Mouse (Mus musculus) midbrain, embryonic 15.5 days (tissue): ENCODE data around the gene Apaf1. TPM values are rescaled to one million over a fixed set of nuclear protein-coding genes. Genes with fewer than 3 reads are reported as not detected.

Experiments used
- ATAC-seq: fragments of 200-750 bp; cut with Nextera tagmentation; replicated peaks from 2 replicates; pipeline ENCODE4 v1.8.0; 2017; ENCODE audit warnings: moderate TSS enrichment
- H3K27ac ChIP-seq: fragments of 300-500 bp; sonication (generic); 2 replicates; pipeline ENCODE4 v1.5.1; 2015; ENCODE audit warnings: mild to moderate bottlenecking, inconsistent platforms
- H3K27me3 ChIP-seq: fragments of 300-500 bp; sonication (generic); replicated peaks from 2 replicates; pipeline ENCODE4 v1.6.1; 2015; ENCODE audit warnings: inconsistent platforms
- H3K36me3 ChIP-seq: fragments of 300-500 bp; sonication (generic); replicated peaks from 2 replicates; pipeline ENCODE4 v1.6.1; 2015; ENCODE audit warnings: inconsistent platforms
- H3K4me1 ChIP-seq: fragments of 300-500 bp; sonication (generic); 2 replicates; pipeline ENCODE4 v1.6.1; 2015; ENCODE audit warnings: inconsistent platforms
- H3K4me2 ChIP-seq: fragments of 300-500 bp; sonication (generic); 2 replicates; pipeline ENCODE4 v1.6.1; 2015; ENCODE audit warnings: inconsistent platforms, mild to moderate bottlenecking, moderate library complexity
- H3K4me3 ChIP-seq: fragments of 300-500 bp; sonication (generic); 2 replicates; pipeline ENCODE4 v1.5.1; 2015; ENCODE audit warnings: mild to moderate bottlenecking, inconsistent platforms
- H3K9ac ChIP-seq: fragments of 300-500 bp; sonication (generic); 2 replicates; pipeline ENCODE4 v1.6.1; 2015; ENCODE audit warnings: mild to moderate bottlenecking, inconsistent platforms
- H3K9me3 ChIP-seq: fragments of 300-500 bp; sonication (generic); 2 replicates; pipeline ENCODE4 v1.6.1; 2016; ENCODE audit warnings: inconsistent platforms
- WGBS: fragments of 180-500 bp; shearing (Covaris S2); methylation state at CpG from one replicate; pipeline ENCODE4 v1.1.7; 2015; ENCODE audit warnings: mixed read lengths; 5-methylcytosine and 5-hydroxymethylcytosine counted together
- polyA plus RNA-seq: library from polyadenylated mRNA; unstranded; fragments of >200 nt; fragmentation: Nextera tagmentation; extraction: Ambion mirVana; gene quantifications from 2 replicates; pipeline ENCODE4 v1.2.1, GENCODE M21; 2015

Apaf1 gene
- polyA plus RNA-seq, 1 experiment from 2014 or later: 24.7 TPM

DNA sequence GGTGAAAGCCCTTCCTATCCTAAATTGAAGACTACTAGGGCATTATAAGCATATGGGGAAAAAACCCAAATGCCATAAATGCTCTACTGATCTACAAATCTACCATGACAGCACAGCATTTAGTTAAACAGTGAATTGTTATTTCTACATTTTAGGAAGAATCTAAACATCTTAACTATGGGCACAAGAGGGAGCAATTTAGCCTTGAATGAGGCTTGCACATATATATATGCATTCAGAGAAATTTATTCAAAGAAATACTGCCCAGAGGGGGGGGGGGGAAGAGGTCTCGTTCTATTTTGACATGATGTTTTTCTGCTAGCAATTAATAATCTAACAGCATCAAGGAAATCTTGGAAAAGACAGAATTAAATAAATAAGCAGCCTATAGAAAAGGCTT lies 10.8 kb downstream of the Apaf1 start:
- Histone ChIP-seq H3K27ac (no peak overlapping the region), H3K9ac (no peak overlapping the region), H3K4me2 (no peak overlapping the region), H3K4me3 (no peak overlapping the region), H3K9me3 (no peaks in the 10 kb centered on the region), H3K4me1 (no peaks in the 10 kb centered on the region), H3K27me3 (no peaks in the 10 kb centered on the region), H3K36me3 (peaks cover 9% of the 10 kb centered on the region)
- no peak for ATAC-seq
- WGBS: 32% methylated on average over 1 of the region's 1 CpGs

- WGBS: 90% methylated on average over 6 of the region's 6 CpGs
- Histone ChIP-seq H3K36me3 (peaks cover 18% of the 10 kb centered on the region), H3K27me3 (no peaks in the 10 kb centered on the region), H3K4me2 (no peak overlapping the region), H3K27ac (no peak overlapping the region), H3K9me3 (no peaks in the 10 kb centered on the region), H3K4me3 (no peak overlapping the region), H3K9ac (no peak overlapping the region), H3K4me1 (no peaks in the 10 kb centered on the region)
- ATAC-seq: no peak
Observed at GRCm38 (mm10) chr10:91062355-91062754, 20.2 kb downstream of the Apaf1 start.

- H3K27ac ChIP-seq: no peak overlapping the region
- H3K4me2 ChIP-seq: no peak overlapping the region
- H3K9ac ChIP-seq: no peak overlapping the region
- 30% methylated on average over 5 of the region's 5 CpGs for whole genome bisulfite sequencing
- H3K4me3 ChIP-seq: no peak overlapping the region
- H3K4me1 ChIP-seq: no peaks in the 10 kb centered on the region
- peaks cover 12% of the 10 kb centered on the region; the same call in 1 of the 2 replicates for H3K36me3 ChIP-seq
- no peaks in the 10 kb centered on the region for H3K27me3 ChIP-seq
- no peaks in the 10 kb centered on the region for H3K9me3 ChIP-seq
- 0 out of 2 replicates have a peak, but pooled peaks have one; percentile 14 for ATAC-seq
Observed at GRCm38 (mm10) chr10:91060742-91061141, 21.8 kb downstream of the Apaf1 start.

GRCm38 (mm10) chr10:91052734-91053133 lies 29.8 kb downstream of the Apaf1 start:
- Histone ChIP-seq H3K9me3 (no peaks in the 10 kb centered on the region), H3K36me3 (peaks cover 12% of the 10 kb centered on the region), H3K27me3 (no peaks in the 10 kb centered on the region), H3K4me3 (no peak overlapping the region), H3K4me2 (no peak overlapping the region), H3K27ac (no peak overlapping the region), H3K4me1 (no peaks in the 10 kb centered on the region), H3K9ac (no peak overlapping the region)
- no peak for ATAC-seq

DNA sequence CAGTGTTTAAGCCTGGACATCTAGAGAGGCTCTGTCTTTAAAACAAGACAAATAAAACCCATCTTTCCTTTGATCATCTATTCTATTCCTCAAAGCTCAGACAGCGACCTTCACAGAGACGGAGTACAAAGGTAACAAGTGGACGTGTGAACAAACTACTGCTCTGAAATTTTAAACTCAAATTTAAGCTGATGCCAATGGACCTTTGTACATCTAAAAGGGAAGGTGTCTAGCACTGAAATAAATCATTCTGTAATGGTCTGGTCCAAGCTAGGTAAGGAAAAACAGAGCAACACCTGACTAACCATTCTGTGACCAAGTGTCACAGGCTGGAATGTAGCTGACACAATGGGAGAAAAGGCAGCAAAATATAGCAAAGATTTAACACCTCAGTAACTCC lies 31.4 kb downstream of the Apaf1 start:
- peaks cover 17% of the 10 kb centered on the region for H3K36me3 ChIP-seq
- H3K4me1 ChIP-seq: no peaks in the 10 kb centered on the region

GRCm38 (mm10) chr10:91049696-91050095 lies 32.9 kb downstream of the Apaf1 start:
- WGBS: 89% methylated on average over 4 of the region's 4 CpGs
- no peaks in the 10 kb centered on the region for H3K27me3 ChIP-seq
- H3K9me3 ChIP-seq: no peaks in the 10 kb centered on the region
- H3K9ac ChIP-seq: no peak overlapping the region
- H3K27ac ChIP-seq: no peak overlapping the region
- H3K4me1 ChIP-seq: no peaks in the 10 kb centered on the region
- H3K4me2 ChIP-seq: no peak overlapping the region
- H3K4me3 ChIP-seq: no peak overlapping the region
- ATAC-seq: no peak
- peaks cover 17% of the 10 kb centered on the region for H3K36me3 ChIP-seq

More for the DNA sequence above, 31.4 kb downstream of the Apaf1 start:
- Histone ChIP-seq H3K4me3 (no peak overlapping the region), H3K9ac (no peak overlapping the region), H3K27me3 (no peaks in the 10 kb centered on the region), H3K4me2 (no peak overlapping the region), H3K27ac (no peak overlapping the region), H3K9me3 (no peaks in the 10 kb centered on the region)
- 91% methylated on average over 3 of the region's 3 CpGs for WGBS
- ATAC-seq: no peak

DNA sequence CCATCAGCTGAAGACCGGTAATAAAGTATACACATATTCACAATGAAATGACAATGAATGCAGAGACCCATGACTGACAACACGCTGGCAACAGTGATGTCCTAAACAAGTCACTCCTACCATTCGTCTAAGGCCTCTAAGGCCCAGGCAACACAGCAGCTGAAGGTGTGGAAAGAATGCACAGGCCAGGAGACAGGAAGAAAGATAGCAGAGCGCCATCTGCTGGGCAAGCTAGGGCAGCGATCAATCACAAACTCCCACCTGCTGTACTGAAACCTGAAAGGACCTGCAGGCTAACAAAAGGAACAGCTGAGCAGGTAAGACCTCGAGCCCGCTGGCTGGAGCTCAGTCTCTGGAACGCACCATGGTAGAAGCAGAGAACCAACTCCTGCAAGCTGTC lies 48.6 kb downstream of the Apaf1 start:
- Histone ChIP-seq H3K9ac (no peak overlapping the region), H3K4me2 (no peak overlapping the region), H3K27me3 (no peaks in the 10 kb centered on the region), H3K4me3 (no peak overlapping the region), H3K36me3 (peaks cover 3% of the 10 kb centered on the region; the same call in 1 of the 2 replicates), H3K4me1 (no peaks in the 10 kb centered on the region), H3K27ac (no peak overlapping the region), H3K9me3 (no peaks in the 10 kb centered on the region)
- WGBS: 20% methylated on average over 8 of the region's 8 CpGs
- ATAC-seq: peak; percentile 74

DNA sequence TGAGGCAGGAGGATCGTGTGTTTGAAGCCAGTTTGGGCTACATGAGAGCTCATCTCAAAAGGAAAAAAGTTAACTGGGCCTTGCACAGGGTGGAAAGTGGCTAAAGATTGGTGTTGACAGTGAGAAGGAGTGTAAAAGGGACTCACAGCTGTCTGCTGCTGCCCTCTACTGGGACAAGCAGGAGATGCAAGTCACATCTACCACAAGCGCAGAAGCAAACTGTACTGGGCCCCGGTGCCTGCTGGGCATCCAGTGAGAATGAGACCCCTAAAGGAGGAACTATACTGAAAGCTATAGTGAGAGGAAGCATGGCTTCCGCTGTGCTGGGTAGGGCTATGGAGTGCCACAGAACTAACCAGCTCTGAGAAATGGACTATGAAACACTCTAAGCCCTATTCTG lies 50.2 kb downstream of the Apaf1 start:
- Histone ChIP-seq H3K4me1 (no peaks in the 10 kb centered on the region), H3K9me3 (no peaks in the 10 kb centered on the region), H3K27ac (no peak overlapping the region), H3K4me3 (no peak overlapping the region), H3K36me3 (peaks cover 3% of the 10 kb centered on the region; the same call in 1 of the 2 replicates), H3K9ac (no peak overlapping the region), H3K4me2 (no peak overlapping the region), H3K27me3 (no peaks in the 10 kb centered on the region)
- 15% methylated on average over 4 of the region's 4 CpGs for WGBS
- ATAC-seq: peak; percentile 87

DNA sequence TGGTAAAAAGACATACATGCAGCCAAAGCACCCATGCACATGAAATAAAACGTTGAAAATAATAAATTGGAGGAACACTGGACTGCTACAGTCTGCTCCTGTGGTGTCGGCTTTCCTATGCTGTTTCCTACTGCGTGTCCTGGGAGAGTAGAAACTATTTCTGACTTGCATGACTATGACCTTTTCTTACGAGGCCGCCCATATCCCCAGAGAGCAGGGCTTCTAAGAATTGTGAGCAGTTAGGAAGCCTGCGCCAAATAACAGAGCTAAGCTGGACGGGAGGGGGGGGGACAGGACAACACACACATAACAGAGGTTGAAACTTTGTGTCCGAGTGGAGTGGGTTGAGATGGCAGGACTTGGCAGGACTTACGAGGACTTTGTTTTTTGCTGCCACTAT lies 51.4 kb downstream of the Apaf1 start:
- no peaks in the 10 kb centered on the region for H3K27me3 ChIP-seq
- no peak overlapping the region for H3K4me2 ChIP-seq
- H3K9me3 ChIP-seq: no peaks in the 10 kb centered on the region
- no peak for ATAC-seq
- H3K4me3 ChIP-seq: no peak overlapping the region
- WGBS: 94% methylated on average over 9 of the region's 9 CpGs
- no peaks in the 10 kb centered on the region for H3K4me1 ChIP-seq
- H3K9ac ChIP-seq: no peak overlapping the region
- 0 out of 2 replicates have a peak, but pooled peaks cover 3% of the 10 kb centered on the region for H3K36me3 ChIP-seq
- H3K27ac ChIP-seq: no peak overlapping the region

DNA sequence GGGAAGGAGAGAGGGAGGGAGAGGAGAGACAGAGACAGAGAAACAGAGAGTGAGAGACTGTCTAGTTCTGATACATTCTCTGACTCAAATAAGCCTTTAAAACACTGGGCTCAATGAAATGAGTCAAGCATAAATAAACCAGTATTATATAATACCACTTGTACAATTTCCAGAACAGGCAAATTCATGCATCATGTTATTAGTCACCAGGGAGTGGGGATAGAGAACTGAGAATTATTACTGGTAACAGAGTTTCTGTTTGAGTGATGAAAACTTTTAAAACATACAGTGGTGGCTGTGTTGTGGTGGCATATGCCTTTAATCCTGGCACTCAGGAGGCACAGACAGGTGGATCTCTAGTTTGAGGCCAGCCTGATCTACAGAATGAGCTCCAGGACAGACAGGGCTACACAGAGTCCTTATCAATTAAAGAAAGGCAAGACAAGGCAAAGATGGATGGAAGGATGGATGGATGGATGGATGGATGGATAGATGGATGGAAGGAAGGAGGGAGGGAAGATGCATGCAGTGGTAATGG lies 53.5 kb downstream of the Apaf1 start:
- H3K4me2 ChIP-seq: no peak overlapping the region
- H3K4me3 ChIP-seq: no peak overlapping the region
- H3K27me3 ChIP-seq: no peaks in the 10 kb centered on the region
- 0 out of 2 replicates have a peak, but pooled peaks cover 3% of the 10 kb centered on the region for H3K36me3 ChIP-seq
- H3K9ac ChIP-seq: no peak overlapping the region
- H3K4me1 ChIP-seq: no peaks in the 10 kb centered on the region
- no peak overlapping the region for H3K27ac ChIP-seq
- no peaks in the 10 kb centered on the region for H3K9me3 ChIP-seq
- ATAC-seq: no peak

DNA sequence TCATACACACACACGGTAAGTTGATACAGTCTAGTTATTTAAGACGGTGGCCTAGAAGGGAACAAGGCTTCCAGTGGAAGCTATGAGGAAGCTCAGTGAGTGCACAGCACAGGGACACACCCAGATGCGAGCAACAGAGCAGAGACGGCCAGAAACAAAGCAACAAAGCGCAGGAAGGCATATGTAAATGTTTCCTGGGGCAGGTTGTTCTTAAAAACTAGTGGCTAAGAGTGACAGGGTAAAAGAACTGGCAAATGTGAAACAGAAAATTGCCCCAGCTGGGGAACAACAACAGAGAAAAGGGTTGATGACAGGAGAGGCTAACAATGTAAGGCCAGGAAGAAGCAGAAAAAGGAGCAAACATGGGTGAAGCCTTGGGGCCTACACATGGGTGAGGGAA lies 54.6 kb downstream of the Apaf1 start:
- H3K27me3 ChIP-seq: no peaks in the 10 kb centered on the region
- no peak overlapping the region for H3K9ac ChIP-seq
- 81% methylated on average over 5 of the region's 5 CpGs for WGBS
- no peak for ATAC-seq
- H3K4me3 ChIP-seq: no peak overlapping the region
- no peaks in the 10 kb centered on the region for H3K9me3 ChIP-seq
- no peak overlapping the region for H3K4me2 ChIP-seq
- H3K27ac ChIP-seq: no peak overlapping the region
- H3K36me3 ChIP-seq: 0 out of 2 replicates have a peak, but pooled peaks cover 3% of the 10 kb centered on the region
- H3K4me1 ChIP-seq: no peaks in the 10 kb centered on the region

DNA sequence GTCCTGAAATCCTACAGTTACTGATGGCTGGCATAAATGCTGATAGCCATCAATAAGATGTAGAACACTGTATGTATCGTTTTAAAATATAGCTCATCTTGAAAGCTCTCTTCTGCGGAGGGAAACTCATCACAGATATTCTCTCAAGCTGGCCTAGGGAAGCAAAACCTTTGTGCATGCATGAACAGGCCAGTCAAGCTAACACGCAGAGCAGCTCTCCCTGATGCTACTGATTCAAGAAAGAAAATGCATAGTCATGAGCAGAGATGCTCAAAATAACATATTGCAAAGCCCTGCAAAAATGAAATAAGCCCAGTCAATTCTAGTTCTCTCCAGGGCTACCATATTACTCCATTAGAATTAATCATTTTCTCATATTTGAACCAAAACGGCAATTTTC lies 55.1 kb downstream of the Apaf1 start:
- Histone ChIP-seq H3K4me3 (no peak overlapping the region), H3K4me1 (no peaks in the 10 kb centered on the region), H3K36me3 (0 out of 2 replicates have a peak, but pooled peaks cover 3% of the 10 kb centered on the region), H3K9me3 (no peaks in the 10 kb centered on the region), H3K4me2 (no peak overlapping the region), H3K9ac (no peak overlapping the region), H3K27me3 (no peaks in the 10 kb centered on the region), H3K27ac (no peak overlapping the region)
- 91% methylated on average over 4 of the region's 4 CpGs for WGBS
- no peak for ATAC-seq

- Histone ChIP-seq H3K36me3 (0 out of 2 replicates have a peak, but pooled peaks cover 9% of the 10 kb centered on the region), H3K4me1 (no peaks in the 10 kb centered on the region), H3K27ac (no peak overlapping the region), H3K9ac (no peak overlapping the region), H3K9me3 (no peaks in the 10 kb centered on the region), H3K27me3 (no peaks in the 10 kb centered on the region), H3K4me2 (no peak overlapping the region), H3K4me3 (no peak overlapping the region)
- no peak for ATAC-seq
- 91% methylated on average over 12 of the region's 12 CpGs for WGBS
Observed at GRCm38 (mm10) chr10:91005858-91006538, 76.6 kb downstream of the Apaf1 start.
